Mouse (Mus musculus) CD4-positive naive resting alpha-beta T cell, adult 76 days (primary cell): ENCODE measurements around the gene Ly6g5b. TPM values are rescaled to one million over a fixed set of nuclear protein-coding genes. Genes with fewer than 3 reads are reported as not detected.

Experiments used
- total RNA-seq: library from RNA; stranded (reverse); gene quantifications from one replicate; pipeline ENCODE4 v1.2.4, GENCODE M21; 2023

The Ly6g5b gene
- total RNA-seq, 1 experiment from 2014 or later: 1.5 TPM

Other genes starting within 250 kb of the Ly6g5b start
- gene Zbtb12, start 235.9 kb downstream of the Ly6g5b start, total RNA-seq: 4.4 TPM
- gene Gm20547, start 233.4 kb downstream of the Ly6g5b start, total RNA-seq: 0.38 TPM
- gene C2, start 217.2 kb downstream of the Ly6g5b start, total RNA-seq: 1.6 TPM
- gene Ehmt2, start 217.0 kb downstream of the Ly6g5b start, total RNA-seq: 113 TPM
- gene Slc44a4, start 201.0 kb downstream of the Ly6g5b start, total RNA-seq: not detected
- 44.2 TPM for gene Neu1, start 184.2 kb downstream of the Ly6g5b start, total RNA-seq
- 97.6 TPM for gene Hspa1b, start 156.2 kb downstream of the Ly6g5b start, total RNA-seq
- gene Gm20481, start 145.5 kb downstream of the Ly6g5b start, total RNA-seq: not detected
- 57.4 TPM for gene Hspa1a, start 143.3 kb downstream of the Ly6g5b start, total RNA-seq
- gene Hspa1l, start 142.7 kb downstream of the Ly6g5b start, total RNA-seq: not detected
- 24.0 TPM for gene Lsm2, start 133.6 kb downstream of the Ly6g5b start, total RNA-seq
- gene Vars, start 114.4 kb downstream of the Ly6g5b start, total RNA-seq: 85.0 TPM
- not detected for gene Vwa7, start 98.8 kb downstream of the Ly6g5b start, total RNA-seq
- gene Sapcd1, start 87.4 kb downstream of the Ly6g5b start, total RNA-seq: 1.4 TPM
- 3.2 TPM for gene Msh5, start 68.7 kb downstream of the Ly6g5b start, total RNA-seq
- gene Clic1, start 65.5 kb downstream of the Ly6g5b start, total RNA-seq: 137 TPM
- 0.70 TPM for gene Ddah2, start 56.4 kb downstream of the Ly6g5b start, total RNA-seq
- not detected for gene Ly6g6c, start 50.0 kb downstream of the Ly6g5b start, total RNA-seq
- gene Mpig6b, start 49.2 kb downstream of the Ly6g5b start, total RNA-seq: not detected
- gene Ly6g6e, start 38.5 kb downstream of the Ly6g5b start, total RNA-seq: not detected
- gene Ly6g6d, start 37.4 kb downstream of the Ly6g5b start, total RNA-seq: not detected
- gene Ly6g6f, start 29.8 kb downstream of the Ly6g5b start, total RNA-seq: not detected
- 60.6 TPM for gene Abhd16a, start 26.2 kb downstream of the Ly6g5b start, total RNA-seq
- not detected for gene Ly6g5c, start 7.1 kb downstream of the Ly6g5b start, total RNA-seq
- gene Gpank1, start 6.0 kb upstream of the Ly6g5b start, total RNA-seq: 28.7 TPM
- gene Csnk2b, start 6.6 kb upstream of the Ly6g5b start, total RNA-seq: 118 TPM
- 15.3 TPM for gene D17H6S53E, start 10.9 kb upstream of the Ly6g5b start, total RNA-seq
- not detected for gene Apom, start 16.6 kb upstream of the Ly6g5b start, total RNA-seq
- 487 TPM for gene Bag6, start 19.8 kb upstream of the Ly6g5b start, total RNA-seq
- gene Prrc2a, start 49.5 kb upstream of the Ly6g5b start, total RNA-seq: 292 TPM
- gene Aif1, start 60.6 kb upstream of the Ly6g5b start, total RNA-seq: 8.6 TPM
- gene Lst1, start 73.0 kb upstream of the Ly6g5b start, total RNA-seq: 9.5 TPM
- gene Ltb, start 79.0 kb upstream of the Ly6g5b start, total RNA-seq: 417 TPM
- gene Tnf, start 86.6 kb upstream of the Ly6g5b start, total RNA-seq: 11.3 TPM
- gene Lta, start 89.9 kb upstream of the Ly6g5b start, total RNA-seq: 15.7 TPM
- not detected for gene Gm16181, start 105.4 kb upstream of the Ly6g5b start, total RNA-seq
- 1.00 TPM for gene Atp6v1g2, start 118.2 kb upstream of the Ly6g5b start, total RNA-seq
- 9.4 TPM for gene Nfkbil1, start 120.4 kb upstream of the Ly6g5b start, total RNA-seq
- gene Ddx39b, start 126.3 kb upstream of the Ly6g5b start, total RNA-seq: 422 TPM
- 2,346 TPM for gene H2-D1, start 147.3 kb upstream of the Ly6g5b start, total RNA-seq
- gene H2-Q1, start 205.0 kb upstream of the Ly6g5b start, total RNA-seq: 12.5 TPM
- gene H2-Q2, start 226.8 kb upstream of the Ly6g5b start, total RNA-seq: 9.6 TPM